Mouse (Mus musculus): Measurements from ENCODE around the gene Spib.

Gene Spib

GRCm38 (mm10) chr7:44526414-44527154 lies 5.3 kb downstream of the Spib start:
- no peak for DNase-seq (ENCODE audit: extremely low spot score)

GRCm38 (mm10) chr7:44525126-44525832 lies 6.6 kb downstream of the Spib start:
- peak; percentile 29 for DNase-seq (ENCODE audit: extremely low spot score)

DNA sequence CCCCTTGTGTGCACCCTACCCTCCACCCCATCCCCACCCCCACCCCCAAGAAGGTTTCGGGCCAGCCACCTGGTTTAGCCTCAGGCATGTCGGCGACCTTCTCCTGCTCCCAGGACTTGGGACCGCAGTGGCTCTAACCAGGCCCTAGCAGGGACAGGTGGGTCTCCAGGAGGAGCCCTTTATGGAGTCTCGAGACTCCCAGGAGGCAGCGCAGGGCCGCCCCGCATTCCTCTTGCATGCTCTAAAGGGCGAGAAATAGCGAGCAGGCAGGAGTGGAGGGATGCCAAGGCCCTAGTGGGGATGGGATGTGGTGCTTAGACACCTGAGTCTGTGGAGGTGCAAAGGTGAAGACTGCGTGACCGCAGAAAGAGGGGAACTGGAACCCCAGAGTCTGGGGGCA lies 7.4 kb downstream of the Spib start, which contains the start of gene Mybpc2:
TSS of gene Mybpc2 (minus strand) at position 155 of the 400 bp plus-strand sequence.
- no peak for DNase-seq (ENCODE audit: extremely low spot score)

DNA sequence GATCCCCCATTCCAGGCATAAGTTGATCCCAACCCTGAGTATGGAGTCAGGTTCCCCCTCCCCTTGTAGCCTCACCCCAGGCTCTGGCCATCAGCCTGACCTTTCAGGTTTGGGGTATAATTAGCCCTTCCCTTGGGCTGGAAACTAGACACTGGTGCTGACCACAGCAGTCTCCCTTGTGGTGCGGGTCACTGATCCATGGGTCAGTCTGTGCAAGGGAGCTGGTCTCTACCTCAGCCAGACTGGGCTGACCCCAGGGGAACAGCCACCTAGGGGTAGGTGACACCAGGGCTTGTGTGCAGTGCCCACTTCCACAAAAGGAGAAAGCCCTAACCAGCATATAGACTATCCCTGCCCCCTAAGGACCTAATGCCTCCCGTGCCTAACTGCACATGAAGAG lies 8.8 kb downstream of the Spib start:
- DNase-seq (ENCODE audit: extremely low spot score) = no peak

GRCm38 (mm10) chr7:44521710-44522109 lies 10.2 kb downstream of the Spib start:
- peak; percentile 67 for DNase-seq (ENCODE audit: extremely low spot score)

DNA sequence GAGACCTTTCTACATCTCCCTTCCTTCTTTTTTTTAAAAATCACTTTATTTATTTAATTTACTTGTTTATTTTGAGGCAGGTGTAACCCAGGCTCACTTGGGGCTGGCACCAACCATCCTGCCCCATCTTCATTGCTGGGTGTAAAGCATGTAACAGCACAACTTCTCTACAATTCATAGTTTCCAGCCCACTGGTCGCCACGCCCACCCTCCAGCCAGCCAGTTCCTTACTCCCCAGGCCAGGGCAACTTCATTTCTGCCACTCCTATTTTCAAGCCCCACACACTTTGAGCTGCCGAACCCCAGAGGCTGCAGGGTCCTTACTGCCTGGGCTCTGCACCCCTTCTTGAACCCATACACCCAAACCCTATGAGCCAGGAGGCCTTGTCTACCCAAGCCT lies 10.9 kb downstream of the Spib start:
- DNase-seq (ENCODE audit: extremely low spot score) = no peak

- no peak for DNase-seq (ENCODE audit: extremely low spot score)
These were observed 12.5 kb downstream of the Spib start for GRCm38 (mm10) chr7:44519240-44519913.

DNA sequence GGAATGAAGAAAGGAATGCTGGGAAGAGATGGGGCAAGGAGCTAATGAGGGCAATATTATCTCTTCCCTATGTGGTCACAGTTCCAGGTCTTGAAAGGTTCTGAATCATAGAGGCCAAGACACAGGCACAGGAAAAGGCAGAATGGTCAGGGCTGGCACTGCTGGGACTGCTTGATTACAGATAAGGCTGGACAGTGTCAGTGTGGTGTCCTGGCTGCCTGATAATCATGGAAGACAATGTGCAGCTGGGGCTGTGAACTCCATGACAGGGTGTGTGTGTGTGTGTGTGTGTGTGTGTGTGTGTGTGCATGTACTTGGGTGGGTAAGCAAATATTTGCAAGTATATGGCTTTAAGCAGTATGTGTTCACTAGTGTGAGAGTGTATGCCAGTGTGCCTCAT lies 24.4 kb downstream of the Spib start:
- no peak for DNase-seq (ENCODE audit: extremely low spot score)

- DNase-seq (ENCODE audit: extremely low spot score) = peak; percentile 62
These were observed 30.2 kb downstream of the Spib start for GRCm38 (mm10) chr7:44501563-44502115.

DNA sequence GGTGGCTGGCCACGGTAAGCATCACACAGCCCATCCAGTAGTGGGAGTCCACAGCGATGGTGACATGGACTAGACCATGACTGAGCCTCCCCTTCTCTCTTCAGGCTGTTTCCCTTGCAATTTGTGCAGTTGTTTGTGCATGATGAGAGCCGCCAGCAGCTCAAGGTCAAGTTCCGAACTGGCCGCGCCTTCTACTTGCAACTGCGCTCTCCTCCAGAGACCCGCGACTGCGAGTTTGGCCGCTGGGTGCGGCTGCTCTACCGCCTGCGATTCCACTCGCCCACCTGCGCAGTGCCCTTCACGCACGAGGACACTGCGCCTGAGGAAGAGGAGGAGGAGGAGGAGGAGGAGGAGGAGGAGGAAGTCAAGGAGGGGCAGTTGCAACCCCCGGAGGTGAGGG lies 31.8 kb downstream of the Spib start:
- DNase-seq (ENCODE audit: extremely low spot score) = no peak

DNA sequence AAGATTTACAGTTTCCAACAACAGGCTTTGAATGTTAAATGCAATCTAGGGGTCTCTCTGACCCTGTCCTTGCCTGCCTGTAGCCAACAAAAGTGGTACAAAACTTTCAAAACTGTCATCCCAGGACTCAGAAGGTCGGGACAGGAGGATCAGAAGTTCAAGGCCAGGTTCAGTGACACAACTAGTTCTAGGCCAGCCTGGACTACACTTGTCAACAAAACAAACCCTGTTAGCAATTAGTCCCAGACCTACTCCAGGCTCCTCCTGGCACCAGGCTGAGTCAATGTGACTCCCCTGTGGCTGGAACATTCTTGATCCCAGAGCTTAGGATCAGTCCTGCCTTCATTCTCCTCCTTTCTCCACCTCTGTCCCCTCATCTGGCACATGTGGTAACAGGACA lies 32.9 kb downstream of the Spib start:
- no peak for DNase-seq (ENCODE audit: extremely low spot score)

DNA sequence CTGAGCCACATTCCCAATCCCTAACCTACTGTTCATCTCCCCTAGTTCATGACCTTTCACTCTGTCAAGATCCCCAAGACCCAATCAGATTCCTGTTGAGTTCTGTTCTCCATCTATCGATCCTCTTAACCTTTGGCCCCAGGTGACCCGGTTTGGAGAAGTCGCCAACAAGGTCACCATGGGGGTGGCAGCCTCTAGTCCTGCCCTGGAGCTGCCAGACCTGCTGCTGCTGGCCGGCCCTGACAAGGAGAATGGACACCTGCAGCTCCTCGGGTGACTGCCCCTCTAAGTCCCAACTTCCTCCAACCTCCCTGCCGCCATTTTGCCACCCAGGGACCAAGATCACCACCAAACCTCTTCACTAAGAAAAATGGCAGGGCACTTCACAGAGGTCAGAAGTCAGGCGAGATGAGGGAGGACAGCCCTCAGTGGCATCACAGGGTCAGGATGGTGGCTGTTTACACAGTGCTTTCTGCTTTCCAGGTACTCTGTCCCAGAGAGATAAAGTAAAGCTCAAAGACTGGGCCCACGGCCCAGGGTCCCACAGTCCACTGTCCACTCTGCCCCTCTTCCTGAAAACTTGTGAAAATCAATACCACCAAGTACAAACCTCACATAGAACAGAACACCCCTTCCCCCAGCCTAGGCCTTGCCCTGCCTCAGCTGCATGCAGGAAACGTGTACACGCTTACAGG lies 34.4 kb downstream of the Spib start:
- DNase-seq (ENCODE audit: extremely low spot score) = no peak

GRCm38 (mm10) chr7:44496771-44497109 lies 35.1 kb downstream of the Spib start:
- DNase-seq (ENCODE audit: extremely low spot score) = no peak

GRCm38 (mm10) chr7:44495992-44496770 lies 35.7 kb downstream of the Spib start, which contains the start of the genes Emc10 and Fam71e1:
TSS of gene Emc10 (minus strand) at chr7:44496529.
TSS of gene Fam71e1 (plus strand) at chr7:44496581.
- peak; percentile 99 for DNase-seq (ENCODE audit: extremely low spot score)

DNA sequence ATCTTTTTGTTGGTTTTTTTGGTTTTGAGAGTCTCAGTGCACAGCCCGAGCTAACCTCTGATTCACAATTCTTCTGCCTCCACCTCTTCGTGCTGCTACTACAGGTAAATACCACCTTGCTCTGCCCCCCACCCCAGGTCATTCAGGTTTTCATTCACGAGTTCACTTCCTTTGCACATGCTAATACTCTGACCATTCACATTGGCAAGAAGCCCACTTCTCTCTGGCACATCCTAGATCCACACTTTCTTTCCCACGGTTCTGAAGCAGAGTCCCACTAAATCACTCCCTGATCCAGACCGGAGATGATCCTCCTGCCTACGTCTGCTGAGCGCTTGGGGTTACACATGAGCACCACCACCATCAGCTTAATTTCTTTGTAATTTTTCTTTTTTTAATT lies 36.8 kb downstream of the Spib start:
- DNase-seq (ENCODE audit: extremely low spot score) = no peak

DNA sequence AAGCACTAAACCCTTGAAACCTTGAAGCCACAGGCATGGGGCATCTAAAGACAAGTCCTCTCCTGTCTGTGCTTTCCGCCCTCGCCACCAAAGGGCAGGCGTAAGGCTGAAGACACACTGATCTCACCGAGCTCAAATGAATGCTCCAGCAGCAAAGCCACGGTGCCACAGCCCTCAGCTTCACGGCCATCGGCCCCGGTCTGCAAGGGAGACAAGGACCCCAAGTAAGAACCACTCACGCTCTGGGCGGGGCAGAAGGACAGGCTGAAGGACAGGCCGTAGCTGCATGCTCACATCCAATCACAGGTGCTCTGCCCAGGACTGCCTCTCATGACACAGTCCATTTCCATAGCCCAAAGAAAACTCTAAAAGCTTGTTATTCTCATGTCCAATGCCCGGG lies 37.2 kb downstream of the Spib start:
- no peak for DNase-seq (ENCODE audit: extremely low spot score)

DNA sequence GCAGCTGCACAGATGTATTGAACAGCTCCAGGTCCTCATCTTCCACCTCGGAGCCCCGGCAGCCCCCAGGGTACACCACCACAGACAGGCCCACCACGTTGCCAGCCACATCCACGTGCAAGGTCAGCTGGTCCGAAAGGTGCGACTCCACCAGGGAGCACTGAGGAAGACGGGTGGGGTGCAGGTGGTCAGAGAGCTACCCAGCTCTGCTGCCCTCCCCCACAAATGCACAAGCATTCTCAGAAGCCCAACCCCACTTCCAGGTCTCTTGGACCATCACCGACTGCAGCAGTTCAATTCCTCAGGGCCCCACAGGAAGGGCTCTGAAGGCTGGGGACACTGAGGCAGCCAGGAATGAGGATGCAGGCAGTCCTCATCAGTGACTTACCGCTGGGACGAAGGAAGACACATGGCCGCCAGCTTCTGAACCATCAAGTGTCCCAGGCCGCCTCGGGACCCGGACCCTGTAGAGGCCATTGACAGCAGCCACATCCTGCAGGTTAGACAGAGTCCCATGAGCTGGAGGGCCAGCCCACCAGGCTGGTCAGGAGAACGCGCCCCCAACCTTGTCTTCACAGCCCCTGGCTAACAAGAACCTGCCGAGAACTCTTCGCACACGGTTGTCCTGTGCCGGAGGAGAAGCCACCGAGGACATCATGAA lies 39.6 kb downstream of the Spib start:
- DNase-seq (ENCODE audit: extremely low spot score) = no peak

DNA sequence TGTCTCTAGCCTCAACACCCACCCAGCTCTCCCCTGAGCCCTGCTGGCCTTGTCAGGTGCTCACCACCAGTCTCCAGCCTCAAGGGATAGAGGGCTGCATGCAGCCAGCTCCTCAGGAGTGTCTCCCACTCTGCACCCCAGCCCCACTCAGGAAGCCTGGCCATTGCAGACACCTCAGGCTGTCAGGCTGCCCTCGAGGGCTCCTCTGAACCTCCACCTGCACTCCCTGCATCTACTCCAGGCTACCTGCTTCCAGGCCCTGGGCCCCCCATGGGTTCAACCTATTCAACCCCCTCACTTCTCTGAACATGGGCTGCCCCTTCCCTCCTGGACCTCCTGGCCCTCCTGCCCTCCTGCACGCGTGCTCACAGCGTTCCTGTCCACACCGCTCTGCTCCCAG lies 40.5 kb downstream of the Spib start:
- no peak for DNase-seq (ENCODE audit: extremely low spot score)

DNA sequence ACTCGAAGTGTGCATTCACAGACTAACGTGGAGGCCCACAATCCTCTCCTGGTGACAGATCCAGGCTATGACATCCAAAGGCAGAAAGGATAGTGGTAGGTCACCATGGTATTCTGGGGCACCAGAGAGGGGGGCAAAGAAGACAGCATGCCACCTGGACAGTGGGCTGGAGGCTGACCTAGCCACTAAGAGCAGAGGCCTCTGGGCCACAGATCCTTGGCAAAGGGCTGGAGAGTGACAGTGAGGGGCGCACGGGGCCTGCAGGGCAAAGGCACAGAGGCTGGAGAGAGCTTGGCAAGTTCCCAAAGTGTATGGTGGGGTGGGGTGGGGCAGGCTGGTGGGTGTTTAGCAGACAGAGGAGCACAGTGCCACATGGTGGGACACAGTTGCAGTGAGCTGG lies 41.6 kb downstream of the Spib start:
- no peak for DNase-seq (ENCODE audit: extremely low spot score)

GRCm38 (mm10) chr7:44488545-44488944 lies 43.3 kb downstream of the Spib start:
- DNase-seq (ENCODE audit: extremely low spot score) = no peak

DNA sequence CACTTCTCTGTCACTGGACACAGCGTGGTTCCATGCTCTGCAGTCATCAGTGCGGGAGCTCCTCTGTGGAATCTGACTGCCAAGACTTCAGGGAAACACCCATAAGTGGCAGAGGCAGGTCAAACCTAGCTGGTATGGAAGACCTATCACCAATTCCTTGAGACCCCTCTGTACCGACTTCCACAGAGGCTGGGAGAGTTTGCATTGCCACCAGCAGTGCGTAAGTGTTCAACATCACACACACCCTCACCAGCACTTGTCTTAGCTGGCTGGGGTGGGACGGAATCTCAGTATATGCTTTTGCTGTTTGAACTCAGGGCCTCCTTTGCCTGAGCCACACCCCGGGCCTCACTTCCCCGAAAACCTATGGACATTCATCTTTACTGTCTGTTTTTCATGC lies 43.9 kb downstream of the Spib start:
- no peak for DNase-seq (ENCODE audit: extremely low spot score)

Data from embryo, embryonic 9.5 days (tissue).